Mouse (Mus musculus) bone marrow, adult 2 months (tissue): ENCODE data around the gene Rtkn.

ENCODE experiments used
- CTCF ChIP-seq: fragments of 200-500 bp; IDR thresholded peaks from 2 replicates; pipeline ENCODE4 v1.5.1; 2011; ENCODE audit warnings: low read length, control low read depth; ENCODE audit not compliant: control insufficient read depth, insufficient read depth
- POLR2A ChIP-seq: fragments of 200-500 bp; IDR thresholded peaks from 2 replicates; pipeline ENCODE4 v1.6.1; 2011; ENCODE audit warnings: low read depth, mild to moderate bottlenecking, control low read depth, low read length, borderline replicate concordance; ENCODE audit not compliant: control insufficient read depth

- TF ChIP-seq CTCF (no peak), POLR2A (no peak)
These were observed 39.3 kb upstream of the Rtkn start for GRCm38 (mm10) chr6:83095968-83096367.
